Mouse (Mus musculus) hindbrain, postnatal 0 days (tissue): ENCODE measurements around the gene Inhbc. TPM values are rescaled to one million over a fixed set of nuclear protein-coding genes. Genes with fewer than 3 reads are reported as not detected.

ENCODE experiments used
- ATAC-seq: fragments of 200-750 bp; cut with Nextera tagmentation; 2 replicates; pipeline ENCODE4 v1.8.0; 2017; ENCODE audit warnings: mild to moderate bottlenecking, moderate TSS enrichment, moderate library complexity
- DNase-seq: peaks from one replicate; pipeline ENCODE4 v3.0.0-alpha.2; 2015; ENCODE audit warnings: low spot score
- H3K27ac ChIP-seq: fragments of 300-500 bp; sonication (generic); 2 replicates; pipeline ENCODE4 v1.5.1; 2014; ENCODE audit warnings: mild to moderate bottlenecking
- H3K27me3 ChIP-seq: fragments of 300-500 bp; sonication (generic); 2 replicates; pipeline ENCODE4 v1.6.1; 2014; ENCODE audit warnings: low read length, mixed read lengths; ENCODE audit not compliant: insufficient read depth
- H3K36me3 ChIP-seq: fragments of 300-500 bp; sonication (generic); 2 replicates; pipeline ENCODE4 v1.6.1; 2014; ENCODE audit warnings: low read length, mixed read lengths; ENCODE audit not compliant: insufficient read depth
- H3K4me1 ChIP-seq: fragments of 300-500 bp; sonication (generic); 2 replicates; pipeline ENCODE4 v1.6.1; 2014; ENCODE audit warnings: antibody characterized with exemption, low read length, mixed read lengths; ENCODE audit not compliant: insufficient read depth
- H3K4me2 ChIP-seq: fragments of 300-500 bp; sonication (generic); 2 replicates; pipeline ENCODE4 v1.6.1; 2014; ENCODE audit warnings: low read depth, mild to moderate bottlenecking, low read length, moderate library complexity, mixed read lengths
- H3K4me3 ChIP-seq: fragments of 300-500 bp; sonication (generic); 2 replicates; pipeline ENCODE4 v1.5.1; 2014; ENCODE audit warnings: low read length
- H3K9ac ChIP-seq: fragments of 300-500 bp; sonication (generic); replicated peaks from 2 replicates; pipeline ENCODE4 v1.6.1; 2014; ENCODE audit warnings: mild to moderate bottlenecking, low read length, moderate library complexity, mixed read lengths
- H3K9me3 ChIP-seq: fragments of 300-500 bp; sonication (generic); 2 replicates; pipeline ENCODE4 v1.6.1; 2016; ENCODE audit warnings: low read length, mixed read lengths
- CTCF ChIP-seq: IDR thresholded peaks from 2 replicates; pipeline ENCODE4 v1.5.1; 2016; ENCODE audit warnings: antibody characterized with exemption, control low read depth, low read depth
- WGBS: fragments of 180-500 bp; shearing (Covaris S2); extraction: QIAGEN DNeasy Blood & Tissue Kit; methylation state at CpG from one replicate; pipeline ENCODE4 v1.1.7; 2014; 5-methylcytosine and 5-hydroxymethylcytosine counted together
- polyA plus RNA-seq: library from polyadenylated mRNA; unstranded; fragments of >200 nt; fragmentation: Nextera tagmentation; extraction: Ambion mirVana; gene quantifications from 2 replicates; pipeline ENCODE4 v1.2.1, GENCODE M21; 2015
- total RNA-seq: library from RNA; depleted of rRNA; stranded (reverse); fragments of >200 nt; gene quantifications from 2 replicates; pipeline ENCODE4 v1.2.3, GENCODE M21; 2014

Gene Inhbc
- total and polyA plus RNA-seq, 2 experiments from 2014 or later, result not detected

- H3K4me2 ChIP-seq, result no peak overlapping the region
- peaks cover 13% of the 10 kb centered on the region; the same call in 1 of the 2 replicates for H3K27me3 ChIP-seq
- H3K4me3 ChIP-seq, result no peak overlapping the region
- no peaks in the 10 kb centered on the region for H3K36me3 ChIP-seq
- no peaks in the 10 kb centered on the region for H3K9me3 ChIP-seq
- peaks cover 11% of the 10 kb centered on the region for H3K4me1 ChIP-seq
- WGBS, result 66% methylated on average over 3 of the region's 3 CpGs
- ATAC-seq (no peak), DNase-seq (no peak)
- no peak overlapping the region for H3K27ac ChIP-seq
- H3K9ac ChIP-seq, result no peak overlapping the region
- TF ChIP-seq CTCF, result no peak
Observed at GRCm38 (mm10) chr10:127343029-127343428, 27.2 kb downstream of the Inhbc start.

DNA sequence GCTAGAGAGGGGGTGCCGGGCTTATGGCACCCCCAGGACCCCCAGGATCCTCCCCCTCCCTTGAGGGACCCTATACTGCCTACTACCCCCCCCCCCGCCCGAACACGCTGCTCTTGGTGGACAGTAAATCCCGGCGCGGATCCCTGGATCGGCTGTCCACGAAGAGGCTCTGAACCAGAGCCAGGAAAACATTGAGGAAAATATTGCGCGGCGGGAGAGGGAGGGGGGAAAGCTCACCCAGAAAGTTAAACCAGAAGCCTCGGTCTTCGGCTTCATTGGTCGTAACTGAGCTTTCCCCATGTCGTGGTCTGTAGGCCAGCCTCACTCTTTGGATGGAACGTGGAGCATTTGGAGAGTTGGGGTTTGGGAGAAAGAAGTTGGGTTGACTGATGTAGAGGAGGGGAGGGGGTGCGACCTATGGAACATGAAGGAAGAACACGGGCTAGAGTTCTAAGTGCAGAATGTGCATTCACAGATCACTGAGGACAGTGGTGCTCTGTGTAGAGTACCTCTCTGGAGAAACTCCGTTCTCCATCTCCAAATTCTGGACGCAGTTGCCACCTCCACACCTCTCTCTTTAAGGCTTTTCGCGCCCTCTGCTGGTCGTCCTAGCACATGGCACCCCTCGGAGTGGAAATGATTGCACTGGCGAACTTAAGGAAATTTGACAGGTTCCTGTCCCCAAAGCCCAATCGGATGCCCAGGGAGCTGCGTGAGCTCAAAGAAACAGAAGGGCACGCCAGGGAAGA is 28.2 kb downstream of the Inhbc start, which contains the start of gene Gli1:
Gene Gli1, minus strand, starts transcription at position 84 of the 749 bp plus-strand sequence.
- H3K27ac ChIP-seq, result peak within 1 kb of the TSS; percentile 20; the same call in 1 of the 2 replicates

DNA sequence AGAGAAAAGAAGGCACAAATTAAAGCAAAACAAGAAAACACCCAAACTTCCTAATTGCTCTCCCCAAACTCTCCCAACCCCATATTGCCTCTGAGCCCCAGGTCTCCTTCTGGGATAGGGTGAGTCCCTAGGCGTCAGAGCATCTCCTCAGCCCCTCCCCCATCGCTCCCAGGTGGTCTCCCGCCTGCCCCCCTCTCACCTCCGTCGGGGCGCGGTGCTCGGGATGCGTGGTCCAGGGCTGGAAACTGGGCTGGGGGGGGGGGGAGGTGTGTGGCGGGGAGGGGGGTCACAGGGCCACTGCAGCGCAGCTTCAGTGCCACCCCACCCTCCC is 28.9 kb downstream of the Inhbc start:
- peak overlapping the region; percentile 68 for H3K4me2 ChIP-seq
- H3K36me3 ChIP-seq, result no peaks in the 10 kb centered on the region
- 0 out of 2 replicates have a peak overlapping the region, but pooled peaks have one; percentile 20 for H3K27ac ChIP-seq
- TF ChIP-seq CTCF, result no peak
- WGBS, result 0% methylated on average over 8 of the region's 11 CpGs
- H3K9me3 ChIP-seq, result no peaks in the 10 kb centered on the region
- DNase-seq (no peak), ATAC-seq (0 out of 2 replicates have a peak, but pooled peaks have one; percentile 3)
- peaks cover 11% of the 10 kb centered on the region for H3K4me1 ChIP-seq
- H3K27me3 ChIP-seq, result peaks cover 13% of the 10 kb centered on the region; the same call in 1 of the 2 replicates
- H3K4me3 ChIP-seq, result peak overlapping the region; percentile 37
- 0 out of 2 replicates have a peak overlapping the region, but pooled peaks have one; percentile 5 for H3K9ac ChIP-seq

More for the DNA sequence above, 28.2 kb downstream of the Inhbc start, which contains the start of gene Gli1:
- peak within 1 kb of the TSS; percentile 68 for H3K4me2 ChIP-seq
- peak; percentile 93 for TF ChIP-seq CTCF
- H3K4me1 ChIP-seq, result peaks cover 11% of the 10 kb centered on the region
- H3K9me3 ChIP-seq, result no peaks in the 10 kb centered on the region
- peak within 1 kb of the TSS; percentile 37 for H3K4me3 ChIP-seq
- H3K36me3 ChIP-seq, result no peaks in the 10 kb centered on the region
- ATAC-seq, result peak; percentile 54
- 0 out of 2 replicates have a peak within 1 kb of the TSS, but pooled peaks have one; percentile 5 for H3K9ac ChIP-seq
- H3K27me3 ChIP-seq, result peaks cover 13% of the 10 kb centered on the region; the same call in 1 of the 2 replicates
- DNase-seq, result peak; percentile 87
- 1% methylated on average over 29 of the region's 29 CpGs for WGBS

GRCm38 (mm10) chr10:127340577-127341359 is 29.5 kb downstream of the Inhbc start:
- Histone ChIP-seq H3K27ac (peak overlapping the region; percentile 41; the same call in 1 of the 2 replicates), H3K27me3 (peaks cover 13% of the 10 kb centered on the region; the same call in 1 of the 2 replicates), H3K36me3 (no peaks in the 10 kb centered on the region), H3K9me3 (no peaks in the 10 kb centered on the region), H3K4me1 (peaks cover 11% of the 10 kb centered on the region), H3K9ac (peak overlapping the region; percentile 28; the same call in 1 of the 2 replicates), H3K4me2 (peak overlapping the region; percentile 68), H3K4me3 (peak overlapping the region; percentile 37)
- under 1% methylated on average over 27 of the region's 27 CpGs for WGBS
- TF ChIP-seq CTCF, result peak; percentile 8; the same call in 1 of the 2 replicates
- no peak for ATAC-seq
- DNase-seq, result peak; percentile 58

DNA sequence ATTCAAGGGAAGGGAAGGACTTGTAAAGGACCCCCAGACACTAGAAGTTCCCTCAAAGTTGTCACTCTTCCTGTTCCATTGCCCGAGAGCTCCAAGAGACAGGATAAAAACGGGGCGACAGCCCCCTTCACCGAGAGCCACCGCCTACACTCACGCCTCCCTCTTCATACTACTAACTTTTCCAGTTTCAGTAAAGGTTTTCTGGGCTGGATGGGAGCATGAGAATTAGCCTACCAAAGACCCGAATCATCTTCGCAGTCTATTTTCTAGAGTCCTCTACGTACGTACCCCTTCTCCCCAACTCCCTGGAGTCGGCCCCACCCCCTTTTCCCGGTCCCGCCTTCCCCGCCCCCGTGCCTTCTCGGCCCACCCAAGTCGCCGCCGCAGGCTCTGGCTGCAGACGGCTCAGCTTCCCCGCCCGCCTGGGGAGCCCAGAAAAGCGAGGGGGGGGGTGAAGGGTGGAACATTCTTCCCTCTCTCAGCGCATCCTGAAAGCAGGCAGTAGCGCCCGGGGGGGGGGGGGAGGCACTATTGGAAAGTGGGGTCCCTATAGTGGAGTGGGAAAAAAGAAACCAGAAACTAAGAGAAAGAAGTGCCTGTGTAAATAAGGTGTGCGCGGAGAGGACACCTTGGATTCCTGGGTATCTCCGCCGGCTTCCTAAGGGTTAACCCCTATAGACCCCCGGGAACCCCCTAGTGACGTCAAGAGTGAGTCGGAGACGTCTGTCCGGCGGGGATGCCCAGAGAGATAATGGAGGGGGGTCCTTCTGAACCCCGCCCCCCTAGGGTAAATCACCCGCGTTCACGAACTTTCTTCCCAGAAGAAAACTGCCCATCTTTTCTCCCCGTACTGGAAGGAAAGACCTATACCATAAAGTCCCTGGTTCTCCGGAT is 30.3 kb downstream of the Inhbc start:
- Histone ChIP-seq H3K4me2 (peak overlapping the region; percentile 68), H3K27ac (peak overlapping the region; percentile 48; the same call in 1 of the 2 replicates), H3K9me3 (no peaks in the 10 kb centered on the region), H3K27me3 (peaks cover 13% of the 10 kb centered on the region; the same call in 1 of the 2 replicates), H3K4me3 (peak overlapping the region; percentile 37), H3K36me3 (no peaks in the 10 kb centered on the region), H3K4me1 (peaks cover 11% of the 10 kb centered on the region), H3K9ac (peak overlapping the region; percentile 28; the same call in 1 of the 2 replicates)
- ATAC-seq (peak; percentile 12; the same call in 1 of the 2 replicates), DNase-seq (peak; percentile 75)
- no peak for TF ChIP-seq CTCF
- WGBS, result under 1% methylated on average over 40 of the region's 42 CpGs
